Mouse (Mus musculus) forebrain, embryonic 16.5 days (tissue): ENCODE measurements at regions not wholly inside any gene's neighbourhood (a gene's known extent, or its start where the extent isn't known, plus 50 kb on each side); places are given as distances from the start of the nearest gene placed in this dataset.

ENCODE experiments used
- ATAC-seq: fragments of 200-750 bp; cut with Nextera tagmentation; 2 replicates; pipeline ENCODE4 v1.8.0; 2017; ENCODE audit warnings: mild to moderate bottlenecking, moderate library complexity
- H3K27ac ChIP-seq: fragments of 300-500 bp; sonication (generic); 2 replicates; pipeline ENCODE4 v1.5.1; 2014; ENCODE audit warnings: low read length, control low read depth
- H3K27me3 ChIP-seq: fragments of 300-500 bp; sonication (generic); replicated peaks from 2 replicates; pipeline ENCODE4 v1.6.1; 2014; ENCODE audit warnings: low read length; ENCODE audit not compliant: control insufficient read depth, insufficient read depth
- H3K36me3 ChIP-seq: fragments of 300-500 bp; sonication (generic); 2 replicates; pipeline ENCODE4 v1.6.1; 2014; ENCODE audit not compliant: control insufficient read depth, insufficient read depth
- H3K4me1 ChIP-seq: fragments of 300-500 bp; sonication (generic); replicated peaks from 2 replicates; pipeline ENCODE4 v1.6.1; 2014; ENCODE audit warnings: low read length; ENCODE audit not compliant: control insufficient read depth, insufficient read depth
- H3K4me2 ChIP-seq: fragments of 300-500 bp; sonication (generic); 2 replicates; pipeline ENCODE4 v1.6.1; 2014; ENCODE audit warnings: mild to moderate bottlenecking, low read length, control low read depth
- H3K4me3 ChIP-seq: fragments of 300-500 bp; sonication (generic); replicated peaks from 2 replicates; pipeline ENCODE4 v1.5.1; 2014; ENCODE audit warnings: mild to moderate bottlenecking, low read length, control low read depth
- H3K9ac ChIP-seq: fragments of 300-500 bp; sonication (generic); replicated peaks from 2 replicates; pipeline ENCODE4 v1.6.1; 2014; ENCODE audit warnings: low read depth, low read length, control low read depth
- H3K9me3 ChIP-seq: fragments of 300-500 bp; sonication (generic); 2 replicates; pipeline ENCODE4 v1.6.1; 2016; ENCODE audit warnings: low read length; ENCODE audit not compliant: control insufficient read depth
- WGBS: fragments of 180-500 bp; shearing (Covaris S2); extraction: QIAGEN DNeasy Blood & Tissue Kit; methylation state at CpG from one replicate; pipeline ENCODE4 v1.1.7; 2014; 5-methylcytosine and 5-hydroxymethylcytosine counted together

- peak overlapping the region; percentile 96 for H3K27ac ChIP-seq
- peak overlapping the region; percentile 36 for H3K9ac ChIP-seq
- no peak overlapping the region for H3K4me3 ChIP-seq
- no peaks in the 10 kb centered on the region for H3K27me3 ChIP-seq
- peak; percentile 75 for ATAC-seq
- no peaks in the 10 kb centered on the region for H3K9me3 ChIP-seq
- peaks cover 49% of the 10 kb centered on the region for H3K4me1 ChIP-seq
- WGBS = 12% methylated on average over 10 of the region's 10 CpGs
- peak overlapping the region; percentile 25 for H3K4me2 ChIP-seq
- H3K36me3 ChIP-seq = no peaks in the 10 kb centered on the region
Measured at GRCm38 (mm10) chr14:24617393-24617861, 130.5 kb downstream of the Rps24 start.

DNA sequence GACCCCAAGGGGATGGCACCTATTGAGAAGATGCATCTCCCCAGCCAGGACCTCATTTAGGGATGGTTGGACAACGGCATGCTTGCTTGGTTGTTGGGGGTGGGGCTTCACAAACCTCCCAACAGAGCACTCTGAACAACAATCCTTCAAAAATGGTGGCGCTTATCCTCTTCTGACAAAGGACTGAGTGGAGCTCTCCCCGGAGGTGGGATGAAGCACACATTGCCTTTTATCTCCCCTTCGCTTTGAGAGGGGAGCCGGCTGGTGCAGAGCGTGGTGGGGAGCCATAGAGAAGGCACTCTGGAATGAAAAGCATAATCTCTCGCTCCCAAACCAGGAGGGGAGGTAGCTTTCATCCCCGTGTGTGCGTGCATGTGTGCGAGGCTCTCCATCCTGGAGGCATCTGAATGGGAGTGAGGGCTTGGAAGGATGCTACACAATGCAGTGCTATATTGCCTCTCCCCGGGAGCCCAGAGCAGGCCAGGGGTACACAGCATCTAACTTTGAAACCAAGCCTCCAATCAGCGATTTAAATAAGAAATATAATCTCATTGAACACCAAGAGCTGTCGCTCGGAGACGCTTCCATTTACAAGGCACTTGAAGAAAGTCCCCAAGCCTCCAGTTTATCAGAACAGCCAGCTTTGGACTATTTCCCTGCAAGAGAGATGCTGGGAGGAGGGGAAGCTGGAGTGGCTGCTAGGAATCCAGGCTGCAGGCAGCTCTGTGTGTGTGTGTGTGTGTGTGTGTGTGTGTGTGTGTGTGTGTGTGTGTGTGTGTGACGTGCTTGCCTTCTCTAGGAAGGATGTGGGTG lies 131.5 kb downstream of the Rps24 start:
- peak; percentile 48 for ATAC-seq
- peak overlapping the region; percentile 36 for H3K9ac ChIP-seq
- no peaks in the 10 kb centered on the region for H3K9me3 ChIP-seq
- peak overlapping the region; percentile 96 for H3K27ac ChIP-seq
- no peak overlapping the region for H3K4me3 ChIP-seq
- peak overlapping the region; percentile 25; the same call in 1 of the 2 replicates for H3K4me2 ChIP-seq
- H3K36me3 ChIP-seq = no peaks in the 10 kb centered on the region
- peaks cover 42% of the 10 kb centered on the region for H3K4me1 ChIP-seq
- no peaks in the 10 kb centered on the region for H3K27me3 ChIP-seq
- 4% methylated on average over 16 of the region's 16 CpGs for WGBS

DNA sequence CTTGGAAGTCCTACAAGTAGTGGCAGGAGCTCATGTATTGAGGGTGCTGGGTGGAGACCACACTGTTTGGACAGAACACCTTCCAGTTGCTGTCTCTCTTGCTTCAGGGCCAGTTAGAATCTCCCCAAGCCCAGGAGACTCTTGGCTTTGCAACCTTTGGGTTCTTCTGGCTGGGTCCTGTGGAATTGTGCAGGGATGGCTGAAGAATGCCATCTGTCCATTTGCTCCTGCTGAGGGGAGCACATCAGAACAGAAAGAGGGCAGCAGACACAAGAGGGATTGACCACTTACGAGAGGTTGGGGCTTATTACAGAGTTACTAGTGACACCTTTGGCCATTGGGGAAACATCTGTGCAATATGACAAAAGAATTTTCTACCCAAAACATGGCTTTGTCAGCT lies 145.1 kb downstream of the Rps24 start:
- no peak for ATAC-seq
- H3K27ac ChIP-seq = no peak overlapping the region
- H3K27me3 ChIP-seq = no peaks in the 10 kb centered on the region
- H3K9ac ChIP-seq = no peak overlapping the region
- H3K4me2 ChIP-seq = no peak overlapping the region
- WGBS = 88% methylated on average over 1 of the region's 1 CpGs
- no peaks in the 10 kb centered on the region for H3K9me3 ChIP-seq
- H3K4me3 ChIP-seq = no peak overlapping the region
- no peaks in the 10 kb centered on the region for H3K36me3 ChIP-seq
- no peaks in the 10 kb centered on the region for H3K4me1 ChIP-seq

DNA sequence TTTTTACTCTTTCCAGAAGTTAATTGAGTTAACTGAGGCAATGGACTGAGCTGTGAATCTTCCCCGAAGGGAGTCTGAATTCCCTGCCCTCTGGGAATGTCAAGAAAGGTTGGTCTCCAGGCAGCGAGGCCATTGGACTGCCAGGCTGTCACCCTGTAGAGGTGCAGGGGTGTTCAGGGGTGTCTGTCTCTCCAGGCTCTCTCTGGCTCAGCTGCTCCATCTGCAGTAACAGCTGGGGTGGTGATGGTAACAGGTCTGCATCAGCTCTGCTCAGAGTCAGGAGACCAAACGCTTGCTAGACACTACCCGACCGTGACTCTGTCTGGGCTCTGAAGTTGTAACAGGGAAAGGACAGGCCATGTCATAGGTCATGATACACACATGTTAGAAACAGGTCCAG lies 154.9 kb downstream of the Rps24 start:
- H3K27ac ChIP-seq = no peak overlapping the region
- no peaks in the 10 kb centered on the region for H3K27me3 ChIP-seq
- ATAC-seq = no peak
- 60% methylated on average over 5 of the region's 5 CpGs for WGBS
- H3K4me1 ChIP-seq = peaks cover 24% of the 10 kb centered on the region
- no peaks in the 10 kb centered on the region for H3K36me3 ChIP-seq
- no peak overlapping the region for H3K4me3 ChIP-seq
- H3K9me3 ChIP-seq = no peaks in the 10 kb centered on the region
- H3K4me2 ChIP-seq = no peak overlapping the region
- H3K9ac ChIP-seq = no peak overlapping the region

DNA sequence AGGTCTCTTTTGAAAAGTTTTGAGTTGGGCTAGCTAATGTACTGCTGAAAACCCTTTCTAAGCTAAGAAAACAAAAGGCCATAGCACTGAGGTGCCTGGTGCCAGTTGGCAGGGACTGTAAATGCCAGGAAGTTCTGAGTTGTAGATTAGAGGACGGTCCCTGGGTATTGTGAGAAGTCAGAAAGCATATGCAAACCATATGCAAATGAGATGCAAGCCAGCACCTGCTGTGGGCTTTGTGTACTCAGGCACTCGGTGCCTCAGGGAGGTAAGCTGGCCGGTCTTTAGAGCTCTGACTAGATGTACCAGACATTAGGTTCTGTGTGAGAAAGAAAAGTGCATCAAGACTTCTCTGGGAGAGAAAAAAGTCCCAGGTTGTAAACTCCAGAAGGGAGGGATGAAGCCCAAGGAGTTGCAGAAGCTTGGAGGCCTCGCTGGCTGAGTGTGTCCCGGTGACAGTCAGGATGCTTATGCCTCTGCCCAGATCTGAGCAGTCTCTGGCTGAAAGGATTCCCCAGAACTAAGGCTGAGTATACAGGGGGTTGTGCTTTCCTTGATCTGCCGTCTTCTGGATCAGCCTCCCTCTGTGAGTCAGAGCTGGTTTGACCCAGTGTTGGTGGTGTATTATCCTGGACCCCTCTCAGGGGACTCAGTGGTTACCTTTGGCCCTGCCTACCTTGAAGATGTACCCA lies 157.3 kb downstream of the Rps24 start:
- peak; percentile 78 for ATAC-seq
- peak overlapping the region; percentile 79 for H3K27ac ChIP-seq
- H3K27me3 ChIP-seq = no peaks in the 10 kb centered on the region
- 5% methylated on average over 6 of the region's 6 CpGs for WGBS
- H3K4me2 ChIP-seq = no peak overlapping the region
- H3K4me3 ChIP-seq = no peak overlapping the region
- H3K9ac ChIP-seq = no peak overlapping the region
- H3K36me3 ChIP-seq = no peaks in the 10 kb centered on the region
- no peaks in the 10 kb centered on the region for H3K9me3 ChIP-seq
- peaks cover 24% of the 10 kb centered on the region for H3K4me1 ChIP-seq

DNA sequence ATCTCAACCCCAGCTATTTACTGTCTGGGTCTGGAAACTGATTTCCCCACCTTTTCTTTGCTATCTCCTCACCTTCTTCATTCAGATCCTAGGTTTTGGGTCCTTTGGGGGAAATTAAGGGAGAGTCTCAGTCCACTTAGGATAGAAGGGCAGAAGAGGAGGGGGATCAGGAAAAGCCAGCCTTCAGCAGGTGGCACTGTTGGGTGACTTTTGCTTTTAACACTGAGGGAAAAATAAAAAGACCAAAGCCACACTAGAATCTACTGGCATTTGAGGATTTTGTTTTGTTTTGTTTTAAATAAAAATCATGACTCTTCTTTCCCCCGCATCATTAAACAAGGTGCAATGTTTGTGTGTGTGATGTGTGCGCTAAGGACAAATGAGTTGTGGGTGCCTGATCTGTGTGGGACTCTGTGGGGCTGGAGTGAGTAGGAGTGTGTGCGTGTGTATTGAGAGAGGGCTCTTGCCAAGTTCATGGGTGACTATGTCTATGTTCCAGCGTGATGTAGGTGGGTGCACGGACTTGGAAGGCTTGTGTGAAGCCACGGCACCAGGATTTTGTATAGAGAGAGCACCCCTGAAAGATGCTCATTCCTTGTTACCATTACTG lies 159.4 kb downstream of the Rps24 start:
- peaks cover 38% of the 10 kb centered on the region for H3K4me1 ChIP-seq
- H3K4me2 ChIP-seq = no peak overlapping the region
- no peaks in the 10 kb centered on the region for H3K9me3 ChIP-seq
- H3K27ac ChIP-seq = peak overlapping the region; percentile 49; the same call in 1 of the 2 replicates
- H3K27me3 ChIP-seq = no peaks in the 10 kb centered on the region
- ATAC-seq = no peak
- no peak overlapping the region for H3K4me3 ChIP-seq
- WGBS = 74% methylated on average over 6 of the region's 6 CpGs
- H3K36me3 ChIP-seq = no peaks in the 10 kb centered on the region
- no peak overlapping the region for H3K9ac ChIP-seq

- peaks cover 39% of the 10 kb centered on the region for H3K4me1 ChIP-seq
- no peak overlapping the region for H3K4me2 ChIP-seq
- H3K27ac ChIP-seq = no peak overlapping the region
- no peak overlapping the region for H3K9ac ChIP-seq
- H3K36me3 ChIP-seq = no peaks in the 10 kb centered on the region
- no peaks in the 10 kb centered on the region for H3K9me3 ChIP-seq
- 92% methylated on average over 4 of the region's 4 CpGs for whole genome bisulfite sequencing
- H3K4me3 ChIP-seq = no peak overlapping the region
- no peak for ATAC-seq
- no peaks in the 10 kb centered on the region for H3K27me3 ChIP-seq
Measured at GRCm38 (mm10) chr14:24647722-24648121, 160.8 kb downstream of the Rps24 start.

- Histone ChIP-seq H3K36me3 (no peaks in the 10 kb centered on the region), H3K27me3 (no peaks in the 10 kb centered on the region), H3K27ac (peak overlapping the region; percentile 89), H3K4me3 (no peak overlapping the region), H3K9ac (peak overlapping the region; percentile 54), H3K4me1 (peaks cover 21% of the 10 kb centered on the region), H3K4me2 (no peak overlapping the region), H3K9me3 (no peaks in the 10 kb centered on the region)
- peak; percentile 73 for ATAC-seq
- WGBS = 21% methylated on average over 7 of the region's 7 CpGs
Measured at GRCm38 (mm10) chr14:24650195-24650901, 163.4 kb downstream of the Rps24 start.

DNA sequence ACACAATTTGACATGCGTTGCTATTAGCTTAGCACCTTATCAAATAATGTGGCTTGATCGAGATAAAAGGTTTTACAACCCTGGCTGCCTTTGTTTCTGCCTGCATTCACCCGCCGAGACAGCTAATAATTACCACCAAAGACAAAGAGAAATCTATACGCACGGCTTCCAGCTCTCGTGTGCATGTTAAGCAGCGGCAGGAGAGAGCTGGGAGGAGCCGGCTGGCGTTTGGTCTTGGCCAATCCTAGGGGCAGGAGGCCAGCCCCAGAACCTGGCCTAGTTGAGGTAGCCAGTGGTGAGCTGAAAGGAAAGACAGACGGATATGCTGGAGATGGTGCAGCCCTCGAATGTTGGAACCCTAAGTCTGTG lies 164.0 kb downstream of the Rps24 start:
- H3K4me2 ChIP-seq = no peak overlapping the region; the same call in 1 of the 2 replicates
- peak overlapping the region; percentile 54 for H3K9ac ChIP-seq
- peak overlapping the region; percentile 89 for H3K27ac ChIP-seq
- no peaks in the 10 kb centered on the region for H3K9me3 ChIP-seq
- ATAC-seq = peak; percentile 49; the same call in 1 of the 2 replicates
- no peaks in the 10 kb centered on the region for H3K36me3 ChIP-seq
- peaks cover 20% of the 10 kb centered on the region for H3K4me1 ChIP-seq
- 6% methylated on average over 12 of the region's 12 CpGs for WGBS
- no peaks in the 10 kb centered on the region for H3K27me3 ChIP-seq
- no peak overlapping the region for H3K4me3 ChIP-seq
